ENCODE assay signal across 8 mouse cellular contexts in the genomic region with DNA sequence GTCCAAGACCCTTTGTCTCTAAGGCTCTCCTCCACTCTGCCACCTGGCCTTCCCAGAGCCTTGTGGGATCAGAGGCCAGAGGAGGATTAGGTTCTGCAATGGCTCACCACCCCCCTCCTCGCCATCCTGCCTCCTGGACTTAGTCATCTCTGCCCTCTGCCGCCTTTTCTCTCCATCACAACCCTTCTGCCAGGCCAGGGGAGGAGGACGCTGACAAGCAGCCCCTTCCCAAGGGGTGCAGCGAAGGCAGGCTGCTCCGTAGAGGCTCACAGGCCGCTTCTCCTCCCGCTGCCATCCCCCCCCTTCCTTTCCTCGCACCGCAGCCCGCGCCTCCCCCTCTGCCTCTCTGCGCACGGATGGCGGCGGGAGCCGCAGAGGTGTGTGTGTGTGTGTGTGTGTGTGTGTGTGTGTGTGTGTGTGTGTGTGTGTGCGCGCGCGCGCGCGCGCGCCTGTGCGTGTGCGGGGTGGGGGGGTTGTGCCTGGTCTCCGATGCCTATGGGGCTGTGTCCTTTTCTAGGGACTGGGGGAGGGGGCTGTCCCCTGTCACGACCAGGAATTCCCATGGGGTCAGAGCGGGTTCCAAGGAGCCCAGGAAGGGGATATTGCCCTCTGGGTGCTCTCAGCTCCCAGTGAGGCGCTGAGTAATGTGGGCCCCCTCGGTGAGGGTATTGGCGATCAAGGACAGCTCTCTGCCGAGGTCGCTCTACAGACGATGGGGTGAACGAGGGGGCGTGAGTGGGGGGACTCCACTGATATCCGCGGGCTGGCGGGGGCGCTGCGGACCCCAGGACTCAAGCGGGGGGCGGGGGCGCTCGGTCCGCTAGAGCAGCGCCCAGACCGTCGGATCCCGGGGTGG. TPM values are rescaled to one million over a fixed set of nuclear protein-coding genes. Genes with fewer than 3 reads are reported as not detected.
DNase-seq lines count a peak whose midpoint lies in the region; ATAC-seq and TF ChIP-seq lines count a peak whose summit lies in the region.

A gene (plus strand): TSS at position 177 of the 856 bp plus-strand sequence.

- peaks cover 2% of the 10 kb centered on the region; the same call in 1 of the 2 replicates for H3K4me1 ChIP-seq in lung, adult 2 months (ENCODE audit: control insufficient read depth, insufficient read depth, low read length)
- H3K4me1 ChIP-seq in forebrain, embryonic 16.5 days (replicated peaks; ENCODE audit: control insufficient read depth, insufficient read depth, low read length): peaks cover 18% of the 10 kb centered on the region
- peaks cover 25% of the 10 kb centered on the region for H3K4me1 ChIP-seq in hindbrain, embryonic 12.5 days
- peaks cover 24% of the 10 kb centered on the region for H3K4me1 ChIP-seq in midbrain, embryonic 16.5 days (ENCODE audit: control insufficient read depth, insufficient read depth, low read length)

- H3K27me3 ChIP-seq in forebrain, embryonic 16.5 days (replicated peaks; ENCODE audit: control insufficient read depth, insufficient read depth, low read length): no peaks in the 10 kb centered on the region
- 0 out of 2 replicates have a peak, but pooled peaks cover 3% of the 10 kb centered on the region for H3K27me3 ChIP-seq in hindbrain, embryonic 12.5 days
- H3K27me3 ChIP-seq in midbrain, embryonic 16.5 days (ENCODE audit: control insufficient read depth, insufficient read depth, low read depth, low read length): no peaks in the 10 kb centered on the region

- H3K4me3 ChIP-seq in lung, adult 2 months (replicated peaks; ENCODE audit: extremely low read depth, low read depth, low read length): peak within 1 kb of the TSS; percentile 62
- H3K4me3 ChIP-seq in forebrain, embryonic 16.5 days (replicated peaks; ENCODE audit: low read length): peak within 1 kb of the TSS; percentile 76
- H3K4me3 ChIP-seq in hindbrain, embryonic 12.5 days: peak within 1 kb of the TSS; percentile 65
- peak within 1 kb of the TSS; percentile 78 for H3K4me3 ChIP-seq in midbrain, embryonic 16.5 days (ENCODE audit: low read depth, low read length)

- H3K4me2 ChIP-seq in forebrain, embryonic 16.5 days (ENCODE audit: low read length): peak within 1 kb of the TSS; percentile 83
- H3K4me2 ChIP-seq in hindbrain, embryonic 12.5 days (replicated peaks): peak within 1 kb of the TSS; percentile 68
- H3K4me2 ChIP-seq in midbrain, embryonic 16.5 days (ENCODE audit: low read length): peak within 1 kb of the TSS; percentile 69

- H3K36me3 ChIP-seq in forebrain, embryonic 16.5 days (ENCODE audit: control insufficient read depth, insufficient read depth): no peaks in the 10 kb centered on the region
- no peaks in the 10 kb centered on the region for H3K36me3 ChIP-seq in hindbrain, embryonic 12.5 days
- no peaks in the 10 kb centered on the region for H3K36me3 ChIP-seq in midbrain, embryonic 16.5 days (ENCODE audit: control insufficient read depth, insufficient read depth, low read length)

- intact Hi-C loops in left cerebral cortex, postnatal 25 days (cut with DNase I): no loop called here

- peak within 1 kb of the TSS; percentile 84 for H3K27ac ChIP-seq in forebrain, embryonic 16.5 days (ENCODE audit: low read length)
- peak within 1 kb of the TSS; percentile 86 for H3K27ac ChIP-seq in hindbrain, embryonic 12.5 days
- peak within 1 kb of the TSS; percentile 98 for H3K27ac ChIP-seq in midbrain, embryonic 16.5 days (ENCODE audit: low read length)

- peak within 1 kb of the TSS; percentile 81 for H3K9ac ChIP-seq in forebrain, embryonic 16.5 days (replicated peaks; ENCODE audit: low read depth, low read length)
- peak within 1 kb of the TSS; percentile 77 for H3K9ac ChIP-seq in hindbrain, embryonic 12.5 days
- peak within 1 kb of the TSS; percentile 92 for H3K9ac ChIP-seq in midbrain, embryonic 16.5 days (ENCODE audit: low read depth, low read length)

- TF ChIP-seq CTCF in lung, adult 2 months (IDR thresholded peaks at IDR 0.05; ENCODE audit: insufficient read depth, low read length): no peak

- TF ChIP-seq POLR2A in lung, adult 2 months (IDR thresholded peaks at IDR 0.05; ENCODE audit: borderline replicate concordance, extremely low read depth, low read depth, low read length): no peak

- no peak for DNase-seq in lung, adult 2 months
- DNase-seq in lung, postnatal 25 days (ENCODE audit: low spot score): no peak
- DNase-seq in cerebellum, adult 18-20 months: peak; percentile 72 to 80
- peak in 1 of 2 experiments; percentile 75 for DNase-seq in left cerebral cortex, postnatal 25 days (ENCODE audit: low spot score in 2 of 2)
- peak; percentile 41 for DNase-seq in thymus, postnatal 25 days

- WGBS in lung, adult 2 months: 1% methylated on average over 40 of the region's 52 CpGs
- WGBS in forebrain, embryonic 16.5 days: 1% methylated on average over 33 of the region's 52 CpGs
- WGBS in hindbrain, embryonic 12.5 days: 1% methylated on average over 32 of the region's 52 CpGs
- WGBS in midbrain, embryonic 16.5 days: under 1% methylated on average over 42 of the region's 52 CpGs

- H3K9me3 ChIP-seq in forebrain, embryonic 16.5 days (ENCODE audit: control insufficient read depth, low read length): no peaks in the 10 kb centered on the region
- H3K9me3 ChIP-seq in hindbrain, embryonic 12.5 days (replicated peaks): no peaks in the 10 kb centered on the region
- no peaks in the 10 kb centered on the region for H3K9me3 ChIP-seq in midbrain, embryonic 16.5 days (replicated peaks; ENCODE audit: control insufficient read depth, low read length, poor library complexity, severe bottlenecking)

- ATAC-seq in forebrain, embryonic 16.5 days: peak; percentile 63
- peak; percentile 68 for ATAC-seq in hindbrain, embryonic 12.5 days (ENCODE audit: low FRiP score)
- peak; percentile 73 for ATAC-seq in midbrain, embryonic 16.5 days

RNA-seq across cellular contexts. Expression of the gene that starts here (rescaled TPM):
- polyA plus RNA-seq in lung, adult 2 months (2012; rRNA removed): 237 and 245 TPM in 2 replicates
- 64.3 and 64.6 TPM in 2 replicates for polyA plus RNA-seq in forebrain, embryonic 16.5 days (2015; fragmentation: Nextera tagmentation; extraction: Ambion mirVana)
- 59.1 and 66.3 TPM in 2 replicates for polyA plus RNA-seq in hindbrain, embryonic 12.5 days (2016; fragmentation: Nextera tagmentation; extraction: Ambion mirVana)
- 10 to 100 TPM; 67.5 to 73.1 TPM for total RNA-seq in left cerebral cortex, postnatal 25 days (2021)
- polyA plus RNA-seq in midbrain, embryonic 16.5 days (2015; fragmentation: Nextera tagmentation; extraction: Ambion mirVana): 56.3 and 58.7 TPM in 2 replicates

Comparison
In these comparisons a context has a peak if more than half of its experiments do, and no peak if none do; other contexts are left out.
1. DNase-seq: peak in cerebellum, adult 18-20 months (2 of 2) and thymus, postnatal 25 days (single experiment); none in lung, adult 2 months (single experiment) and lung, postnatal 25 days (single experiment).
2. Peak in every context shown above with its lines, with median percentiles within 50 percentile points of each other: H3K4me3 ChIP-seq, ATAC-seq, H3K27ac ChIP-seq, H3K4me2 ChIP-seq and H3K9ac ChIP-seq.